In the genomic region with DNA sequence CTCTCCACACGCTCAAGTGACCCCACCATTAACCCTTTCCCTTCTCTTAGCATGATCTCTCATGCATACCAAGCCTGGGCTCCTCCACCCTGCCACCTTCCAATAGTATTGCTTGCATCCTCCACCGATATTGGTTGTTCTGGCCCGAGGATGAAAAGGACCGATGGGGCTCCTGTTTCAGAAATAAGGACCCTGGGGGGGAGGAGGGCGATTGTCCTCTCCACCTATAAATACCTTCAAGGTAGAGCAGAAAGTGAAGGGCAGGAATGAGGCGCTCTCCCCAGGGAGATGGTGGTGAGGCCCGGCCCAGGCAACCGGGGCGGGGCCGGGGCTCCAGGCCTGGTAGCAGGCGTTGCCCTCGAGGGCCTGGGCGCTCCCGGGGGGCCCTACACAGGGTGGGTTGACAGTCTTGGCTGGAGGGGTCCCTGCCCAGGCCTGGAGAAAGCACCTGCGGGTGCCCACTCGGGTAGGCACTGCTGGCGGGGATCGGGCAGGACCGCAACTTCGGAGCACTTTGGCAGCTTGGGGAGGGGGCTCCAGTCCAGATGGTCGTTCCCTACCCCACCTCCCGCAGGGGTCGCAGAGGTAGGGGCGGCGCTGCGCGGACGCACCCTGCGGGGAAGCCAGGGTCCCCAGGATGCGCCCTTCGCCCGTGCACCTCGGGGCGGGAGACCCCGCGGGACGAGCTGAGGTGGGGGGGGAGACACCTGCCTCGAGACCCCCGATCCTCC, we compare ENCODE assay signal across 9 mouse cellular contexts. TPM values are rescaled to one million over a fixed set of nuclear protein-coding genes. Genes with fewer than 3 reads are reported as not detected.
DNase-seq lines count a peak whose midpoint lies in the region; ATAC-seq and TF ChIP-seq lines count a peak whose summit lies in the region.
"Had no signal": no experiment of that assay in that cellular context is flagged by ENCODE, and none has a peak within 500 bp of the region (broad histone marks: within the 10 kb centered on the region; RNA-seq: fewer than 3 reads in every experiment).

No protein-coding gene starts in this region.

- H3K4me1 ChIP-seq in ES-E14 (ENCODE audit: control insufficient read depth in 2 of 2, insufficient read depth in 2 of 2, low read length in 2 of 2, poor library complexity in 1 of 2), result peaks cover 0 to 4% of the 10 kb centered on the region in 2 experiments; a peak in 3 of 4 replicates
- peaks cover 27% of the 10 kb centered on the region for H3K4me1 ChIP-seq in hindbrain, embryonic 13.5 days (replicated peaks)
- H3K4me1 ChIP-seq in limb, embryonic 15.5 days, result peaks cover 13% of the 10 kb centered on the region
- peaks cover 13% of the 10 kb centered on the region for H3K4me1 ChIP-seq in midbrain, embryonic 14.5 days (ENCODE audit: control insufficient read depth, insufficient read depth, low read length)

- H3K27ac ChIP-seq in ES-E14 (ENCODE audit: insufficient read depth, low read depth, low read length, poor library complexity, severe bottlenecking), result no peak overlapping the region
- H3K27ac ChIP-seq in hindbrain, embryonic 13.5 days, result peak overlapping the region; percentile 89
- peak overlapping the region; percentile 48 for H3K27ac ChIP-seq in limb, embryonic 15.5 days
- H3K27ac ChIP-seq in midbrain, embryonic 14.5 days (replicated peaks; ENCODE audit: low read depth, low read length), result peak overlapping the region; percentile 85

- H3K4me2 ChIP-seq in hindbrain, embryonic 13.5 days, result peak overlapping the region; percentile 93
- H3K4me2 ChIP-seq in limb, embryonic 15.5 days, result peak overlapping the region; percentile 96
- H3K4me2 ChIP-seq in midbrain, embryonic 14.5 days (ENCODE audit: low read length), result peak overlapping the region; percentile 92

- H3K27me3 ChIP-seq in hindbrain, embryonic 13.5 days, result peaks cover 33% of the 10 kb centered on the region
- peaks cover 33% of the 10 kb centered on the region for H3K27me3 ChIP-seq in limb, embryonic 15.5 days
- peaks cover 17% of the 10 kb centered on the region for H3K27me3 ChIP-seq in midbrain, embryonic 14.5 days (ENCODE audit: control insufficient read depth, insufficient read depth, low read length)

- peak; percentile 39 for DNase-seq in gastrocnemius, postnatal 14 days
- no peak for DNase-seq in gastrocnemius, adult 8-10 months (ENCODE audit: low spot score in 2 of 2)
- DNase-seq in ES-E14 (ENCODE audit: low read depth, low spot score), result no peak
- DNase-seq in embryo, embryonic 11 days, result peak; percentile 53
- peak; percentile 65 for DNase-seq in midbrain, embryonic 14.5 days
- peak; percentile 31 for DNase-seq in urinary bladder, postnatal 14 days (ENCODE audit: low spot score)

- H3K9ac ChIP-seq in ES-E14 (ENCODE audit: insufficient read depth, low read depth, low read length, poor library complexity, severe bottlenecking), result peak overlapping the region; percentile 72
- H3K9ac ChIP-seq in hindbrain, embryonic 13.5 days, result peak overlapping the region; percentile 92
- peak overlapping the region; percentile 82 for H3K9ac ChIP-seq in limb, embryonic 15.5 days
- H3K9ac ChIP-seq in midbrain, embryonic 14.5 days (replicated peaks; ENCODE audit: low read length), result peak overlapping the region; percentile 90

- H3K9me3 ChIP-seq in ES-E14 (ENCODE audit: control insufficient read depth, insufficient read depth, low read depth, low read length), result no peaks in the 10 kb centered on the region
- H3K9me3 ChIP-seq in hindbrain, embryonic 13.5 days, result no peaks in the 10 kb centered on the region
- H3K9me3 ChIP-seq in limb, embryonic 15.5 days, result no peaks in the 10 kb centered on the region
- no peaks in the 10 kb centered on the region for H3K9me3 ChIP-seq in midbrain, embryonic 14.5 days (ENCODE audit: control insufficient read depth, low read length)

- ATAC-seq in hindbrain, embryonic 13.5 days (ENCODE audit: low FRiP score), result peak; percentile 72
- peak; percentile 20 for ATAC-seq in limb, embryonic 15.5 days (ENCODE audit: insufficient number of reproducible peaks, low FRiP score, low TSS enrichment, low read depth)
- peak; percentile 55 for ATAC-seq in midbrain, embryonic 14.5 days (ENCODE audit: low FRiP score, low TSS enrichment)

- 3% methylated on average over 23 of the region's 39 CpGs for WGBS in hindbrain, embryonic 13.5 days
- WGBS in limb, embryonic 15.5 days, result under 1% methylated on average over 38 of the region's 39 CpGs
- WGBS in midbrain, embryonic 14.5 days, result under 1% methylated on average over 38 of the region's 39 CpGs

- in situ Hi-C loops in ES-E14 (cut with MboI; ENCODE audit: low sequenced_read_pairs in 2 of 2, unreplicated experiment in 2 of 2), result no loop called here

- intact Hi-C loops in gastrocnemius, postnatal 14 days (cut with DNase I; ENCODE audit: low total_unique reads), result no loop called here

- no peaks in the 10 kb centered on the region for H3K36me3 ChIP-seq in ES-E14 (ENCODE audit: control insufficient read depth, insufficient read depth, low read length, poor library complexity, severe bottlenecking)
- peaks cover 31% of the 10 kb centered on the region for H3K36me3 ChIP-seq in hindbrain, embryonic 13.5 days
- peaks cover 17% of the 10 kb centered on the region for H3K36me3 ChIP-seq in limb, embryonic 15.5 days
- H3K36me3 ChIP-seq in midbrain, embryonic 14.5 days (ENCODE audit: control insufficient read depth, insufficient read depth, low read length), result peaks cover 29% of the 10 kb centered on the region

- H3K4me3 ChIP-seq in ES-E14 (ENCODE audit: insufficient read depth in 1 of 2, low read depth in 1 of 2, low read length in 2 of 2, poor library complexity in 1 of 2, severe bottlenecking in 1 of 2), result peak overlapping the region; percentile 94 to 96
- peak overlapping the region; percentile 67 for H3K4me3 ChIP-seq in hindbrain, embryonic 13.5 days
- H3K4me3 ChIP-seq in limb, embryonic 15.5 days, result peak overlapping the region; percentile 73
- H3K4me3 ChIP-seq in midbrain, embryonic 14.5 days (replicated peaks; ENCODE audit: low read depth, low read length), result peak overlapping the region; percentile 82

TF ChIP-seq in ES-E14, 5 proteins besides CTCF, POLR2A, EP300 and RAD21:
- no peak for TF ChIP-seq ZNF384 (IDR thresholded peaks at IDR 0.05; ENCODE audit: low read depth, low read length)
- no peak for TF ChIP-seq ZC3H11A (IDR thresholded peaks at IDR 0.05; ENCODE audit: borderline replicate concordance, low read depth, low read length)
- no peak for TF ChIP-seq CHD2 (IDR thresholded peaks at IDR 0.05; ENCODE audit: low read depth, low read length)

RNA-seq across cellular contexts. Expression of a gene that starts 0.7 kb away (rescaled TPM):
- total RNA-seq in gastrocnemius, postnatal 14 days (2021), result 10 to 100 TPM; 14.3 to 15.3 TPM
- total RNA-seq in gastrocnemius, adult 8-10 months (2022), result 10 to 100 TPM; 13.5 to 14.1 (median 13.6) TPM
- 10.4 and 12.4 TPM in 2 replicates for total RNA-seq in ES-E14 (2012; rRNA removed)
- polyA plus RNA-seq in hindbrain, embryonic 13.5 days (2015; fragmentation: Nextera tagmentation; extraction: Ambion mirVana), result 35.3 and 35.9 TPM in 2 replicates
- polyA plus RNA-seq in limb, embryonic 15.5 days (2015; fragmentation: Nextera tagmentation; extraction: Ambion mirVana), result 21.6 TPM in 2 replicates
- polyA plus RNA-seq in midbrain, embryonic 14.5 days (2014; fragmentation: Nextera tagmentation; extraction: Ambion mirVana), result 40.8 and 59.2 TPM in 2 replicates

RNA-seq across cellular contexts. Expression of a gene that starts 14.8 kb away (rescaled TPM):
- total RNA-seq in gastrocnemius, postnatal 14 days (2021), result under 1 TPM in 1 of 2 experiments, not detected in 1; 0.14 TPM
- not detected for total RNA-seq in gastrocnemius, adult 8-10 months (2022)
- 0.76 and 1.2 TPM in 2 replicates for total RNA-seq in ES-E14 (2012; rRNA removed)
- 0.62 and 0.83 TPM in 2 replicates for polyA plus RNA-seq in hindbrain, embryonic 13.5 days (2015; fragmentation: Nextera tagmentation; extraction: Ambion mirVana)
- polyA plus RNA-seq in limb, embryonic 15.5 days (2015; fragmentation: Nextera tagmentation; extraction: Ambion mirVana), result 2.1 and 2.6 TPM in 2 replicates
- polyA plus RNA-seq in midbrain, embryonic 14.5 days (2014; fragmentation: Nextera tagmentation; extraction: Ambion mirVana), result 0.39 and 0.50 TPM in 2 replicates

RNA-seq across cellular contexts. Expression of a gene that starts 35.4 kb away (rescaled TPM):
- not detected for total RNA-seq in gastrocnemius, postnatal 14 days (2021)
- total RNA-seq in gastrocnemius, adult 8-10 months (2022), result not detected
- not detected in 2 replicates for total RNA-seq in ES-E14 (2012; rRNA removed)
- 0.12 TPM in 1 of 2 replicates, not detected in the other for polyA plus RNA-seq in hindbrain, embryonic 13.5 days (2015; fragmentation: Nextera tagmentation; extraction: Ambion mirVana)
- polyA plus RNA-seq in limb, embryonic 15.5 days (2015; fragmentation: Nextera tagmentation; extraction: Ambion mirVana), result 0.10 and 0.26 TPM in 2 replicates
- polyA plus RNA-seq in midbrain, embryonic 14.5 days (2014; fragmentation: Nextera tagmentation; extraction: Ambion mirVana), result not detected in 2 replicates
- total RNA-seq: layer of hippocampus, postnatal 25 days had no signal

RNA-seq across cellular contexts. Expression of a gene that starts 38.1 kb away (rescaled TPM):
- 10 to 100 TPM; 20.8 to 28.0 TPM for total RNA-seq in gastrocnemius, postnatal 14 days (2021)
- 10 to 100 TPM; 29.4 to 41.8 (median 37.5) TPM for total RNA-seq in gastrocnemius, adult 8-10 months (2022)
- total RNA-seq in ES-E14 (2012; rRNA removed), result 63.6 and 126 TPM in 2 replicates
- polyA plus RNA-seq in hindbrain, embryonic 13.5 days (2015; fragmentation: Nextera tagmentation; extraction: Ambion mirVana), result 148 and 156 TPM in 2 replicates
- 85.1 and 88.6 TPM in 2 replicates for polyA plus RNA-seq in limb, embryonic 15.5 days (2015; fragmentation: Nextera tagmentation; extraction: Ambion mirVana)
- polyA plus RNA-seq in midbrain, embryonic 14.5 days (2014; fragmentation: Nextera tagmentation; extraction: Ambion mirVana), result 115 and 122 TPM in 2 replicates

Comparison
In these comparisons a context has a peak if more than half of its experiments do, and no peak if none do; other contexts are left out.
1. DNase-seq: peak in gastrocnemius, postnatal 14 days (single experiment), embryo, embryonic 11 days (single experiment), midbrain, embryonic 14.5 days (single experiment) and urinary bladder, postnatal 14 days (single experiment); none in gastrocnemius, adult 8-10 months (0 of 2) and ES-E14 (single experiment).
2. ATAC-seq: peak in every context shown above with its lines; median percentile 72 in hindbrain, embryonic 13.5 days; 55 in midbrain, embryonic 14.5 days; 20 in limb, embryonic 15.5 days.
3. Peak in every context shown above with its lines, with median percentiles within 50 percentile points of each other: H3K4me3 ChIP-seq, H3K9ac ChIP-seq and H3K4me2 ChIP-seq.